8 mouse cellular contexts compared by ENCODE assay signal in genomic region chr6:48738961-48739779, GRCm38 (mm10). TPM values are rescaled to one million over a fixed set of nuclear protein-coding genes. Genes with fewer than 3 reads are reported as not detected.
DNase-seq lines count a peak whose midpoint lies in the region; ATAC-seq and TF ChIP-seq lines count a peak whose summit lies in the region.

TSS of gene Gimap1 (plus strand) at chr6:48739054.

- DNase-seq in left cerebral cortex, adult 2 months (ENCODE audit: extremely low spot score in 1 of 2, low spot score in 2 of 2) = no peak
- no peak for DNase-seq in left cerebral cortex, postnatal 14 days (ENCODE audit: low spot score in 2 of 2)
- DNase-seq in heart, postnatal 25 days (ENCODE audit: low spot score) = peak; percentile 41
- DNase-seq in spleen, postnatal 14 days (ENCODE audit: low spot score in 2 of 2) = peak; percentile 45 to 59
- no peak for DNase-seq in midbrain, embryonic 10.5 days (ENCODE audit: low spot score)
- DNase-seq in midbrain, embryonic 14.5 days = no peak
- DNase-seq in layer of hippocampus, postnatal 14 days (ENCODE audit: low spot score in 2 of 2) = no peak

- TF ChIP-seq CTCF in left cerebral cortex, adult 2 months (IDR thresholded peaks at IDR 0.05) = no peak

- no peak within 1 kb of the TSS for H3K27ac ChIP-seq in left cerebral cortex, adult 2 months
- H3K27ac ChIP-seq in liver, embryonic 15.5 days (replicated peaks) = no peak within 1 kb of the TSS
- H3K27ac ChIP-seq in midbrain, embryonic 10.5 days (replicated peaks) = no peak within 1 kb of the TSS
- no peak within 1 kb of the TSS for H3K27ac ChIP-seq in midbrain, embryonic 14.5 days (replicated peaks; ENCODE audit: low read depth, low read length)

- no peaks in the 10 kb centered on the region for H3K36me3 ChIP-seq in liver, embryonic 15.5 days (replicated peaks)
- no peaks in the 10 kb centered on the region for H3K36me3 ChIP-seq in midbrain, embryonic 10.5 days
- no peaks in the 10 kb centered on the region for H3K36me3 ChIP-seq in midbrain, embryonic 14.5 days (ENCODE audit: control insufficient read depth, insufficient read depth, low read length)

- peak within 1 kb of the TSS; percentile 32; the same call in 1 of the 2 replicates for H3K4me2 ChIP-seq in liver, embryonic 15.5 days
- no peak within 1 kb of the TSS for H3K4me2 ChIP-seq in midbrain, embryonic 14.5 days (ENCODE audit: low read length)

- H3K27me3 ChIP-seq in liver, embryonic 15.5 days = 0 out of 2 replicates have a peak, but pooled peaks cover 3% of the 10 kb centered on the region
- peaks cover 35% of the 10 kb centered on the region for H3K27me3 ChIP-seq in midbrain, embryonic 10.5 days (ENCODE audit: low read depth, poor library complexity, severe bottlenecking)
- peaks cover 17% of the 10 kb centered on the region for H3K27me3 ChIP-seq in midbrain, embryonic 14.5 days (ENCODE audit: control insufficient read depth, insufficient read depth, low read length)

- H3K4me3 ChIP-seq in left cerebral cortex, adult 2 months = peak within 1 kb of the TSS; percentile 24
- peak within 1 kb of the TSS; percentile 29 for H3K4me3 ChIP-seq in liver, embryonic 15.5 days (replicated peaks)
- no peak within 1 kb of the TSS for H3K4me3 ChIP-seq in midbrain, embryonic 10.5 days
- H3K4me3 ChIP-seq in midbrain, embryonic 14.5 days (replicated peaks; ENCODE audit: low read depth, low read length) = no peak within 1 kb of the TSS

- H3K9ac ChIP-seq in liver, embryonic 15.5 days = no peak within 1 kb of the TSS
- H3K9ac ChIP-seq in midbrain, embryonic 14.5 days (replicated peaks; ENCODE audit: low read length) = no peak within 1 kb of the TSS

- 11% methylated on average over 15 of the region's 15 CpGs for WGBS in liver, embryonic 15.5 days (ENCODE audit: insufficient replicate concordance)
- 81% methylated on average over 15 of the region's 15 CpGs for WGBS in midbrain, embryonic 10.5 days
- 83% methylated on average over 15 of the region's 15 CpGs for WGBS in midbrain, embryonic 14.5 days

- no peak for ATAC-seq in liver, embryonic 15.5 days (ENCODE audit: insufficient read depth)
- no peak for ATAC-seq in midbrain, embryonic 14.5 days (ENCODE audit: low FRiP score, low TSS enrichment)

- peaks cover 21% of the 10 kb centered on the region for H3K4me1 ChIP-seq in liver, embryonic 15.5 days (replicated peaks)
- H3K4me1 ChIP-seq in midbrain, embryonic 10.5 days = peaks cover 29% of the 10 kb centered on the region
- no peaks in the 10 kb centered on the region for H3K4me1 ChIP-seq in midbrain, embryonic 14.5 days (ENCODE audit: control insufficient read depth, insufficient read depth, low read length)

- no peaks in the 10 kb centered on the region for H3K9me3 ChIP-seq in liver, embryonic 15.5 days (replicated peaks)
- no peaks in the 10 kb centered on the region for H3K9me3 ChIP-seq in midbrain, embryonic 10.5 days (replicated peaks)
- no peaks in the 10 kb centered on the region for H3K9me3 ChIP-seq in midbrain, embryonic 14.5 days (ENCODE audit: control insufficient read depth, low read length)

- intact Hi-C loops in left cerebral cortex, adult 2 months (cut with DNase I) = no loop called here
- intact Hi-C loops in left cerebral cortex, postnatal 14 days (cut with DNase I) = no loop called here
- intact Hi-C loops in heart, postnatal 25 days (cut with DNase I) = no loop called here

RNA-seq across cellular contexts. Expression of gene Gimap1, which starts in this region (rescaled TPM):
- 1 to 10 TPM; 1.5 to 3.9 TPM for total RNA-seq in left cerebral cortex, adult 2 months (2021)
- 1 to 10 TPM; 2.2 TPM for total RNA-seq in left cerebral cortex, postnatal 14 days (2021)
- 1 to 10 TPM; 8.5 to 9.8 TPM for total RNA-seq in heart, postnatal 25 days (2021)
- 5.4 and 6.8 TPM in 2 replicates for polyA plus RNA-seq in liver, embryonic 15.5 days (2015; fragmentation: Nextera tagmentation; extraction: Ambion mirVana)
- polyA plus RNA-seq in midbrain, embryonic 10.5 days (2016; fragmentation: Nextera tagmentation; extraction: Ambion mirVana) = 4.6 and 5.7 TPM in 2 replicates
- polyA plus RNA-seq in midbrain, embryonic 14.5 days (2014; fragmentation: Nextera tagmentation; extraction: Ambion mirVana) = 2.8 and 5.2 TPM in 2 replicates
- 1 to 10 TPM; 2.1 to 2.6 TPM for total RNA-seq in layer of hippocampus, postnatal 14 days (2021)

Comparison
In these comparisons a context has a peak if more than half of its experiments do, and no peak if none do; other contexts are left out.
1. DNase-seq: peak in heart, postnatal 25 days (single experiment) and spleen, postnatal 14 days (2 of 2); none in left cerebral cortex, adult 2 months (0 of 2), left cerebral cortex, postnatal 14 days (0 of 2), midbrain, embryonic 10.5 days (single experiment), midbrain, embryonic 14.5 days (single experiment) and layer of hippocampus, postnatal 14 days (0 of 2).
2. H3K4me3 ChIP-seq: peak in left cerebral cortex, adult 2 months (single experiment) and liver, embryonic 15.5 days (single experiment); none in midbrain, embryonic 10.5 days (single experiment) and midbrain, embryonic 14.5 days (single experiment).